Mouse (Mus musculus) colon, adult 2 months (tissue): ENCODE results near the gene Olfr611. TPM values are rescaled to one million over a fixed set of nuclear protein-coding genes. Genes with fewer than 3 reads are reported as not detected.

ENCODE experiments used
- polyA plus RNA-seq: library from polyadenylated mRNA; depleted of rRNA; stranded (reverse); fragments of >200 nt; gene quantifications from 2 replicates; pipeline ENCODE4 v1.2.3, GENCODE M21; 2012; rRNA removed

Olfr611 gene
- not detected in 2 replicates for polyA plus RNA-seq

GRCm38 (mm10) chr7:103520746-103521145 is at the start of gene Olfr611:
Gene Olfr611 (minus strand): TSS chr7:103520846.

GRCm38 (mm10) chr7:103569043-103569442 is 48.4 kb upstream of the Olfr611 start, which contains the start of gene Olfr616:
Gene Olfr616 (minus strand): TSS chr7:103569143.

GRCm38 (mm10) chr7:103555779-103556178 is 35.1 kb upstream of the Olfr611 start, which contains the start of gene Olfr615:
Gene Olfr615 (plus strand): TSS chr7:103556079.

GRCm38 (mm10) chr7:103547774-103548173 is 27.1 kb upstream of the Olfr611 start, which contains the start of gene Olfr613:
Gene Olfr613 (plus strand): TSS chr7:103548074.

GRCm38 (mm10) chr7:103542617-103543016 is 22.0 kb upstream of the Olfr611 start, which contains the start of gene Olfr612:
Gene Olfr612 (minus strand): TSS chr7:103542717.

GRCm38 (mm10) chr7:103512022-103512421 is 8.6 kb downstream of the Olfr611 start, which contains the start of gene Olfr610:
Gene Olfr610 (minus strand): TSS chr7:103512122.

GRCm38 (mm10) chr7:103497962-103498361 is 22.7 kb downstream of the Olfr611 start, which contains the start of gene Olfr609:
Gene Olfr609 (minus strand): TSS chr7:103498062.

GRCm38 (mm10) chr7:103469577-103469976 is 51.1 kb downstream of the Olfr611 start, which contains the start of gene Olfr608:
Gene Olfr608 (plus strand): TSS chr7:103469877.

Other genes starting within 250 kb of the Olfr611 start
- not detected in 2 replicates for gene Olfr596, start 215.2 kb downstream of the Olfr611 start, polyA plus RNA-seq
- not detected in 2 replicates for gene Olfr597, start 204.5 kb downstream of the Olfr611 start, polyA plus RNA-seq
- not detected in 2 replicates for gene Olfr598, start 197.3 kb downstream of the Olfr611 start, polyA plus RNA-seq
- not detected in 2 replicates for gene Olfr599, start 184.9 kb downstream of the Olfr611 start, polyA plus RNA-seq
- not detected in 2 replicates for gene Olfr600, start 171.2 kb downstream of the Olfr611 start, polyA plus RNA-seq
- gene Olfr601, start 158.2 kb downstream of the Olfr611 start, polyA plus RNA-seq = not detected in 2 replicates
- not detected in 2 replicates for gene Olfr603, start 134.7 kb downstream of the Olfr611 start, polyA plus RNA-seq
- gene Usp17lc, start 105.8 kb downstream of the Olfr611 start, polyA plus RNA-seq = not detected in 2 replicates
- not detected in 2 replicates for gene Olfr605, start 75.4 kb downstream of the Olfr611 start, polyA plus RNA-seq
- gene Olfr606, start 71.8 kb downstream of the Olfr611 start, polyA plus RNA-seq = not detected in 2 replicates
- gene Olfr607, start 56.7 kb downstream of the Olfr611 start, polyA plus RNA-seq = not detected in 2 replicates
- not detected in 2 replicates for gene Olfr608, start 51.0 kb downstream of the Olfr611 start, polyA plus RNA-seq
- gene Olfr609, start 22.8 kb downstream of the Olfr611 start, polyA plus RNA-seq = not detected in 2 replicates
- gene Olfr610, start 8.7 kb downstream of the Olfr611 start, polyA plus RNA-seq = not detected in 2 replicates
- gene Olfr612, start 21.9 kb upstream of the Olfr611 start, polyA plus RNA-seq = not detected in 2 replicates
- gene Olfr613, start 27.2 kb upstream of the Olfr611 start, polyA plus RNA-seq = not detected in 2 replicates
- not detected in 2 replicates for gene Olfr615, start 35.2 kb upstream of the Olfr611 start, polyA plus RNA-seq
- gene Olfr616, start 48.3 kb upstream of the Olfr611 start, polyA plus RNA-seq = not detected in 2 replicates
- not detected in 2 replicates for gene Olfr617, start 52.2 kb upstream of the Olfr611 start, polyA plus RNA-seq
- gene Olfr618, start 69.3 kb upstream of the Olfr611 start, polyA plus RNA-seq = not detected in 2 replicates
- gene Olfr619, start 79.7 kb upstream of the Olfr611 start, polyA plus RNA-seq = not detected in 2 replicates
- not detected in 2 replicates for gene Olfr620, start 91.7 kb upstream of the Olfr611 start, polyA plus RNA-seq
- gene Olfr622, start 121.9 kb upstream of the Olfr611 start, polyA plus RNA-seq = not detected in 2 replicates
- not detected in 2 replicates for gene Olfr623, start 142.9 kb upstream of the Olfr611 start, polyA plus RNA-seq
- gene Olfr624, start 150.3 kb upstream of the Olfr611 start, polyA plus RNA-seq = not detected in 2 replicates
- not detected in 2 replicates for gene Olfr625-ps1, start 161.9 kb upstream of the Olfr611 start, polyA plus RNA-seq
- gene Olfr243, start 193.8 kb upstream of the Olfr611 start, polyA plus RNA-seq = not detected in 2 replicates
- gene Olfr628, start 209.5 kb upstream of the Olfr611 start, polyA plus RNA-seq = not detected in 2 replicates
- gene Olfr629, start 224.1 kb upstream of the Olfr611 start, polyA plus RNA-seq = not detected in 2 replicates
- gene Olfr630, start 236.5 kb upstream of the Olfr611 start, polyA plus RNA-seq = not detected in 2 replicates